Mouse (Mus musculus): Measurements from ENCODE around the gene Bbs7. TPM values are rescaled to one million over a fixed set of nuclear protein-coding genes. Genes with fewer than 3 reads are reported as not detected.

The Bbs7 gene
- total RNA-seq, 2 experiments from 2014 or later = 4.9 to 5.0 TPM

Other genes with a start within 250 kb of the Bbs7 start
- gene Anxa5, start 137.6 kb downstream of the Bbs7 start, total RNA-seq (2021) = 100 to 1,000 TPM in 1 of 2 experiments, 10 to 100 TPM in 1; 80.6 to 104 TPM
- under 1 TPM in 1 of 2 experiments, not detected in 1; 0.39 TPM for gene 1810062G17Rik, start 137.5 kb downstream of the Bbs7 start, total RNA-seq (2021)
- under 1 TPM in 1 of 2 experiments, not detected in 1; 0.06 TPM for gene Gm11549, start 91.7 kb downstream of the Bbs7 start, total RNA-seq (2021)
- gene Exosc9, start 60.9 kb downstream of the Bbs7 start, total RNA-seq (2021) = 10 to 100 TPM; 17.0 to 18.3 TPM
- 1 to 10 TPM; 7.4 to 7.7 TPM for gene Ccna2, start 41.3 kb downstream of the Bbs7 start, total RNA-seq (2021)
- gene Trpc3, start 76.7 kb upstream of the Bbs7 start, total RNA-seq (2021) = 1 to 10 TPM; 4.9 to 6.5 TPM
- 10 to 100 TPM; 21.8 to 22.6 TPM for gene 4932438A13Rik, start 249.6 kb upstream of the Bbs7 start, total RNA-seq (2021)

Data from gastrocnemius, postnatal 14 days (tissue).